Mouse (Mus musculus): ENCODE measurements around the gene Ly6g6e.
A peak's percentile ranks its signal among the peaks of the same experiment; 100 is the strongest.

The Ly6g6e gene

DNA sequence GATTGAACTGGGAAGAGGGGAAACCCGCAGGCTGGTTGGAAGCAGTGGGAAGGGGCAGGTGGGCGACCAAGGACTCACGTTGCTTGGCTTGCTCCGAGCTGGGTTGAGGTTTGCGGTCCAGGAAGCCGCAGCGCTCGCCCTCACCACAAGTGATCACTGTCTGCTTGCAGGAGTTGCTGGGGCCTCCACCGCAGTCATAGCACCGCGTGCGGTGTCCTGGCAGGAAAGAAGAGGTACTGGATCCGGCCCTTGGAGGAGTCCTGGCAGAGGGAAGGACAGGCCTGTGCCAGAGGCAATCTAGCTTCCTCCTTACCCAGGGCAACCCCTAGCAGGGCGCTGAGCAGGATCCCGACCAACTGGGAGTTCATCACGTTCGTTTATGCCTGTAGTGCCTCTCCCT lies 2.6 kb upstream of the Ly6g6e start:
- DNase-seq (ENCODE audit: low spot score), result no peak

DNA sequence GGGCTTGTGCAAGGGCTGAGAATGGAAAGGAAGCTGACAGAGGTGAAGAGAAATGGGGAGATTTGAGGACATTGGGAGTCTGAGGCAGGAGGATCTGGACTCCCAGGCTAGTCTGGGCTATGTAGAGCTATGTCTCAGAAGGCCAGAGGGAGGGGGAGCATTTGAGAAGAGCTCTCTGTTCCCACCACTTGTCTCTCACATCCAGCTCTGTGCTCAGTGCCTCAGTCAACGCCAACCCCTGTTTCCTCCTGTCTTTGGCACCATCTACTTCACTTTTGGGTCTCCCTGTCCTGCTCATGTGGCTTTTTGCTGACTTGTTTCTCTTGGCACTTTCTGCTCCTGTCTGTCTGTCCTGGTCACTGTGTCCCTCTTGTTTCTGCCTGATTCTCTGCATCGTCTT lies 583 bp downstream of the Ly6g6e start:
- no peak for DNase-seq (ENCODE audit: low spot score)

DNA sequence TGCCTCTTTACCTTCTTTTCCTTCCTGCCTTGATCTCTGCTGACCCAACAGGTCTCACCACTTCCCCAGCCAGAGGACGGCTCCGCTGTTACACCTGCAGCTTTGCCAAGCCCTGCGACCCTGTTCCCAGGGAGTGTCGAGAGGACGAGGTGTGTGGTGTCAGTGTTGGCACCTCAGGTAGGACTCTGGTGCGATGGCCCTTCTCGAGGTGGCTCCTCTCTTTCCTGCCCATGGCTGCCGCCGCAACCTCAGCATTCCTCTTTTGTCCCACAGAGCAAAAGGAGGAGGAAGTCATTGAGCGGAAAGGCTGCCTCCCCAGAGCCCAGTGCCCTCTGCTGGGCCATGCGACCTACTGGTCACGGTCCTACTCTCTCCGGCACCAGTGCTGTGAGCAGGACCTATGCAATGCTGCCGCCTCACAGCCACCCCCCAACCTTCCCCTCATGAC lies 1.1 kb downstream of the Ly6g6e start, which contains the start of gene Ly6g6d:
Gene Ly6g6d, minus strand, starts transcription at position 280 of the 448 bp plus-strand sequence.
- DNase-seq (ENCODE audit: low spot score), result no peak

DNA sequence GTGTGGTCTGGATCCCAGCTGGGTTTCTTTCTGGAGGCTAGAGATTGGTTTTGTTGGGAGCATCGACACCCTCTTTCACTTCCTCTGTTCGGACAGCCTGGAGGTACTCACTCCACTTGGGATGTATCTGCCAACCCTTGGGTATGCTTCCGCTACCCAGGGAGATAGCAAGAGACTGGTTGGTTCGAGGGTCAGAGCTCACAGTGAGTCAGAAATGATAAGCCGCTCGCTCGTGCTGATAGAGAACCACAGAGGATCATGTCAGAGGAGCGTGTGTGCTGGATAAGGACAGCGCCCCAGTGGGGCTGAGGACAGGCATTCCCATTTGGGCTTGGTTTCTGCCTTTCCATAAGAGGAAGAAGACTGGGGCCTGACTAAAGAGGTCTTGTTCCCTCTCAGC lies 3.1 kb downstream of the Ly6g6e start:
- no peak for DNase-seq (ENCODE audit: low spot score)

DNA sequence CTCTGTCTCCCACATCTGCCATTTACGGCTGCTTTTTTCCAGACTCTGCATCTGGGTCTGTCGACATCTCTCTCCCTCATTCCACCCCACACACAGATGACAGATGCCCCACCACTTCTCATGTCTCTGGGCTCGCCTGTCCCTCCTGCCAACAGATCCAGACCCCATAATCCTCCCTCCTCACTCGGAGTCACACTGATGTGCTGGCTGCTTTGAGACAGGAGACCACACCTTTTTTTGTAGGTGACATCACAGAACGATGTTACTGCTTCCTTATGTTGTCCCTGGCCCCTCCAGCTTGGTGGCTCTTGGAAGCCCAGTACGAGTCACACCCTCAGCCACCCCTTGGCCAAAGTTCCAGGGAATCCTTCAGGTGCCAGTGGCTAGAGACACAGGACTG lies 3.5 kb downstream of the Ly6g6e start:
- no peak for DNase-seq (ENCODE audit: low spot score)

DNA sequence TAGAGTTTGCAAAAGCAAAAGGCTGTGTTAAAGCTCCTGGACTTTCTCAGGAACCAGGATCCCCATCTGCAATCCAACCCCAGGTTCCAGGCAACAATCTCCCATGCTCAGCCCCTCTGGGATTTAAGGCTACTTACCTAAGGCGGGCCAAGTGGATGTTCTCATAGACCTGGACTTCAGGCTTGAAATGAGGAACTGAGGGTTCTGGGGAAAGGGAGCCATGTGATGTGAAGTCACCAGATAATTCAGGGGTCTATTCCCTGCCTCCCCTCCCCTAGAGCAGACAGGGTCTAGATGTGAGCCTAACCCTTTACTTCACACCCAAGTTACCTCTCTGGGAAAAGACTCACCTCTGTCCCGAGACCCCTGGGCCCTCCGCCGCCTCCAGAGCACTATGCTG lies 4.0 kb downstream of the Ly6g6e start:
- no peak for DNase-seq (ENCODE audit: low spot score)

DNA sequence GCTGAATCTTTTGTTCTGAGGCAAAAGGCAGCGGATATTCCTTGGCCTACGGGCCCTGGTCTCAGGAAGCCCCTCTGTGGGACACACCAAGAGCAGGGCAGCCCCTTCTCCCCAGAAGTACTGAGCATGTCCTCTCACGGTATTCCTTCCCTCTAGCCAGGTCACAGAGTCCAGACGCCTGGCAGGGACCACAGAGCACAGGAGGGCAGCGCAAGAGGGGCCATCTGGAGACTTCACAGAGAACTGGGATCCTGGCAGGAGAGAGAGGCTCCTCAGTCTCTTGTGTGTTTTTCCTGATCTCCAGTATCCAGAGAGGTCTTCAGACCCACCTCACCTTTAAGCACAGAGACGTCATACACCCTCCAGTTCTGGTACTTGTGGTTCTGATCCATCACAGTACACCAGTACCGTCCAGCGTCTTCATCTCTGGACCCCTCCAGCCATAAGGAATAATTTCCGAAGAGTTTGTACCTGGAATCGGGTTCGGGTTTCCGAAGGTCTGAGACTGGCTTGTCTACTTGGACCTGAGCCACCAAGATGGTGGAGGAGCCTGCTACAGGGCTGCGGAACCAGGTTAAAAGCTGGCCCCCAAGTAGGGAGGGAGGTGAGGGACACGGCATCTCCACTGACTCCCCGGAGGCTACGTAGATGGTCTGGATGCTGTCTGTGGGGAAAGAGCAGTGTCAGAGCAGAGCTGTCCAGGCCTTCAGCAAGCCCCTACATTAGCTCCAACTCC lies 6.3 kb downstream of the Ly6g6e start:
- DNase-seq (ENCODE audit: low spot score), result no peak

DNA sequence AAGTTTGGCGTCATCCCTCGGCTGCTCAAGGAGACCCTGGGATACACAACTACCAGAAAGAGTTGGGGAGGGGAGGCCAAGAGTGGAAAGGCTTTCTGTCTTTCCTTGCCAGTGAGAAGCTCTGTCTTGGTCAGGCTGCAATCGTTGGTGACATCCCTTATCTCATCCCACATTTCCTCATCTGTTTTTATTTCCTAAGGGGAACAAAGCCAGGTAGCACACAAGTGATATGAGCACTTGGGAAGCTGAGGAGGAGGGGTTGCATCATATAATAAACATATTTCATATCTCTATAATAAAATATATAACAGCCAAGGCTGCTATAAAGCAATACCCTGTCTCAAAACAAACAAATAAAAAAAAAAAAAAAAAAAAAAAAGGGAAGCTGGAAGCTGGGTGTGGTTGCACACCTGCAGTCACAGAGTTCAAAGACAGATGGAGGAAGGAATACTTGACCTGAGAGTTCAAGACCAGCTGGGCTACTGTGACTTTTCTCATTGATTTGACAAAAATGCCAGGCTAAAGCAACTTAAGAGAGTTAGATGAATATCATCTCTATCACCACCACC lies 7.3 kb downstream of the Ly6g6e start:
- DNase-seq (ENCODE audit: low spot score), result no peak

DNA sequence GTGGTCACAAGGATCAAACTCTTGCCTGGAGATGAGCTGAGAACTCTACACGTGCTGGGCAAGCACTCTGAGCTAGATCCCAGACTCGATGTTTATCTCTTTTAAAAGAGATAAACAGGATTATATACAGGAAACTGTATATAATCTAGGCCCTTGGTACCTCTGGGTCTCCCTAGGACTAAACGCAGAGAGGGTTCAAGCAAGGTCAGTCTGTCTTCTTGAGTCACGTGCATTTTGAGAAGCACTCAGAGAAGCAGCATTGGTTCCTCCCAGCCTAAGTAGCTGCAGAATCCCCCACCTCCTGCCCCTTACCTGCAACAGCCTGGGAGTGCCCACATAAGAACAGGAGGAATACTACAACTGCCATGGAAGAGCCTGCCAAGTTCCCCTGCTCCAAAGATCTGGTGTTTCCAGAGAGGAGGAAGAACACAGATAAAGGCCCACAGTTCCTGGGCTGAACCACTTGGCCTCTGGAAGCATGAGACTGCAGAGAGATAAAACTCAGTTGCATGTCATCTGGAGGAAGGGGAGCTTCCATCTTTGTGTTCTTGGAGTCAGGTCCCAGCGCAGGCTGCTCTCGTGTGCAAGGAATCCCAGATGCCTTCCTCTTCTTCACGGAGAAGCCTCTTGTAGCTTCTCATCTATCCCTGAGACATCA lies 8.6 kb downstream of the Ly6g6e start, which contains the start of gene Ly6g6f:
Gene Ly6g6f, minus strand, starts transcription at position 403 of the 658 bp plus-strand sequence.
- no peak for DNase-seq (ENCODE audit: low spot score)

DNA sequence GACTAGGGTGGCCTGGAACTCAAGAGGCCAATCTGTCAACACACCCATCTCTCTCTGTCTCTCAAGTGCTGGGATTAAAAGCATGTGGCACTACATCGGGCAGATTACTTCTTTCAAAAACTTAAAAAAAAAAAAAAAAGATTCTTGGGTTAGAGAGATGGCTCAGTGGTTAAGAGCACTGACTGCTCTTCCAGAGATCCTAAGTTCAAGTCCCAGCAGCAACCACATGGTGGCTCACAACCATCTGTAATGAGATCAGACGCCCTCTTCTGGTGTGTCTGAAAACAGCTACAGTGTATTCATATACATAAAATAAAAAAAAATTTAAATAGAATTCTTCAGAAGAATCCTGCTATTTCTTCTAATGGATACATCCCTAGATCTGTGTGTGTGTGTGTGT lies 11.4 kb downstream of the Ly6g6e start:
- peak; percentile 35 for DNase-seq (ENCODE audit: low spot score)

DNA sequence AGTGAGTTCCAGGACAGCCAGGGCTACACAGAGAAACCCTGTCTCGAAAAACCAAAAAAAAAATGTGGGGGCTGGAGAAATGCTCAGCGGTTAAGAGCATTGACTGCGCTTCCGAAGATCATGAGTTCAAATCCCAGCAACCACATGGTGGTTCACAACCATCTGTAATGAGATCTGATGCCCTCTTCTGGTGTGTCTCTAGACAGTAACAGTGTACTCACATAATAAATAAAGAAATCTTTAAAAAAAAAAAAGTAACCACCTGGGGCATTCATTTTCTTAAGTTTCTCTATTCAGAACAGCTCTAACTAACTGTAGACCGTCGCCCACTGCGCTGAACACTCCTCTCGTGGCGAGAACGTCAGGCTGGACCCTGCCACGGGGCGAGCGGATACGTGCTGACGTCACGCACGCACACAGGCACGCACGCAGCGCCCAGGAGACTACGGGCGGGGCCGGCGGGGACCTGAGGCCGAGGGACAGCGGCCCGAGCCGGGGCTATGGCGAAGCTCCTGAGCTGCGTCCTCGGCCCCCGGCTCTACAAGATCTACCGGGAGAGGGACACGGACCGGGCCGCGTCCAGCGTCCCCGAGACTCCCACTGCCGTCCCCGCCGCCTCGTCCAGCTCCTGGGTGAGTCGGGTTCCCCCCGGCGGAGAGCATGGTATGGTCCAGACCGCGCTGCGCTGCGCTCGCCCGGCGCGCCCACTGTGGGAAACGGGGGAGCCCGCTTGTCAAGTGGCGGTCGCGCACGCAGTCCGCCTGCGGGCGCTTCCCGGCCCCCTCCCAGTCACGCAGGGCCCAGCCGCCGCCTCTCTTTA lies 12.3 kb downstream of the Ly6g6e start, which contains the start of gene Abhd16a:
Gene Abhd16a, plus strand, starts transcription at position 439 of the 820 bp plus-strand sequence.
- peak; percentile 93 for DNase-seq (ENCODE audit: low spot score)

DNA sequence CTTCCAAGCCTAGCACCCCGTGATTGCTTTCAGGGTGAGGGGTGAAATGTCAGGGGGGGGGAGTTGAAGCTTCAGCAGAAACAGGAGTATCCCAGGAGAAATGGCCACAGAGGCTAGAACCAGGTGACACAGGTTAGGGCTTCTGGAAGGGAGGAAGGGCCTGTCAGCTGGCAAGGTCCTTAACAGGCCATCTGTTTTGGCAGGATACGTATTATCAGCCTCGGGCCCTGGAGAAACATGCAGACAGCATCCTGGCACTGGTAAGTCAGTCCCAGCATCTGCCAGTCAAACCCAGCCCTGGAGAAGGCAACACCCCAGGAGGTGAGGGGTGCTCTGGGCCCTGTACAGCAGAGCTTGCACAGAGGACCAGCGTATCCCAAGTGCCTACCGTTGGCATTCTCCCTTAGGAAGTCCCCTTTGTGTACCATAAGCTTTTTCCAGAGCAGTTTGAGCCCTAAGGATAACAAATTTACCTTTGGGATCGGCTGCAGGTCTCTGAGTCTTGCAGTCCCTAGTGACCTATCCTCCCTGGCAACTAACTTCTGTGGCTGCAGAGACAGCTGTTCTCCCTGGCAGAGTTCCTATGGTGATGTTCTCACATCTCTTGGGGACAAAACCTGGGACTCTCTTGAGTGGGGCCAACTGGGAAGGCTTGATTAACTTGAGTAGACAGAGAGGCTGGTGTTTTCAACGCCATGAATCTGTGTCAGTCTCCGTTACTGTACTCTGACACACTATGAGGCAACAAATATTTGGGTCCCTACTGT lies 13.6 kb downstream of the Ly6g6e start:
- DNase-seq (ENCODE audit: low spot score), result peak; percentile 80

DNA sequence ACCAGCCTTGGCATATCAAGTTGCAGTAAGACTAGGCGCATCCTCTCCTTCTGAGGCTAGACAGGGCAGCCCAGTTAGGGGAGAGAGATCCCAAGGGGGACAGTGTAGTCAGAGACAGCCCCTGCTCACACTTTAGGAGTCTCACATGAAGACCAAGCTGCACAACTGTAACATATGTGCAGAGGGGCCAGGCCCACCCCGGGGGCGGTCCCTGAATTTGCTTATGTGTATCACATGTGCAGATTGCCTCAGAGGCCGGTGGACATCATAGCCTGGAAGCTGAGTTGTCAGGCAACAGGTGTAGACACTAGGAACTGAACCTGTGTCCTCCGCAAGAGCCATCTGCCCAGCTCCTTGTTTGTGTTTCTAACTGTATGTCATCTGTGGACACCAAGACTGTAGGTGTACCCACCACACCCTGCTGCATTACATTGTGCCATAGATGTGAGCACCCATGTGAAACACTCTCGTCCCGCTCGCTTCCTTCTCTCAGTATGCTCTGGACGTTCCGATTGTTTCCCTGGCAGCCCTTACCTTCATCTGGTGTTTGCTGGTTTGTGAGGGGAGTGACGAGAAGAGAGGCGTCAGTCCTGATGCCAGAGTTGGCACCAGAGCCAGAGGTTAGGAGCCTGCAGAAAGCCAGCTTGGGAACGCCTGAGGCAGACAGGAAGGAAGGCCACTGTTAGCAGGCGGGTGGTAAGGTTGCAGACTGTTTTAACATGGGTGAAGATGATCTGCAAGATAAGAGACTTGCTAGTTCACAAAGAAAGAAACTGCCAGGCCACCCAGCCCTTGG lies 15.9 kb downstream of the Ly6g6e start:
- no peak for DNase-seq (ENCODE audit: low spot score)

DNA sequence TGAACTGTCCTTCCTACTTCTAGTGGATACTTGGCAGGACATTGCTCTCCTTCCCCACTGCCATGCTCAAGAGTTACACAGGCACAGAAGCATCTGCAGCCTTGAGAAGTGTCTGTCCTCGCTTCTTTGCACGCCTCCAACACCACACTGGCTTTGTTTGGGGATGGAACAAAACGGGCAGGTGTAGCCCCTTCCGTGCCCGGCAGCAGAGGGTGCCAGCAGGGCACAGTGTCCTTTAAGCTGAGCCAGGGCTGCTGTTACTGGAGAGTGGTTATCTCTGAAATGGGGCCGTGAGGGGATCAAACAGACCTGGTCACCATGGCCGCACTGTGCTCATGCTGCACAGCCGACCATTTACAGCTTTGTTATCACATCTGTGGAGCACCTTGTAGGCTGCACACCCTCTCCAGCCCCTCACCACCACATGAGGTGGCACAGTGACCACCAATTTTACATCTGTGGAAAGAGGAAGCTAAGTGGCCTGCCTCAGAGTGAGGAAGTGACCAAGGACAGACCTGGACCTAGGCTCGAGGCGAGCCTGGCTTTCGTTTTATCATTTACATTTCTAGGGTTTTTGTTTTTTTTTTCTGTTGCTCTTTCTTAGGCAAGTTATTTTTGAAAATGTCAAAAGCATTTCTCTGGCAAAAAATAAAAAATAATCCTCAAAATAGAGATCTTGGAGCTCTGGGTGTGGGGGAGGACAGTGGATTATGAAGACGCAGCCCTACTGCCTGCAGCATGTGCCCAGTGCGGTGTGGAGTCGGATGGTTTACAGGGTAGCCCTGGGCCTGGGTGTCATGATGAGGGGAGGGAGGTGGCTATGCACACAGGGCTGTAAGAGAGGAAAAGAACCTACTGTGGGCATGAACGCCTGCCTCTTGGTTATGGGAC lies 18.0 kb downstream of the Ly6g6e start:
- DNase-seq (ENCODE audit: low spot score), result no peak

DNA sequence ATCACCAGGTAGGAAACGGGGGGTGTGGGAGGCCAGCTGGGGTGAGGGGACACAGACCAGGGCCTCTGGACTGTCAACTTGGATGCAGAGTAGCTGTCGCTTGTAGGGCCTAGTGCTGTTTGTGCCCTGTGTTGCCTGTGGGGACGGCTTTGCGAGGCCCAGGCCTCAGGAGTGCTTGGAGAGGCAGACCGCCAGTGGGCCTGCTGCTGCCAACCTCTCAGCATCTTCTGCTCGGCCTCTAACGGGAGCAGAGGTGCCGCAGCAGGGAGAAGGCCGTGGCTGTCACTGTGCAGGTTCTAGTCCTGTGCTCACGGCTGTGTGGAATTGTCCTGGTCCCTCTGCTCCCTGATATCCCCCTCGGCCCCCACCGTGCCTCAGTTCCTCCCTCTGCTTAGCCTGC lies 19.9 kb downstream of the Ly6g6e start:
- DNase-seq (ENCODE audit: low spot score), result no peak

DNA sequence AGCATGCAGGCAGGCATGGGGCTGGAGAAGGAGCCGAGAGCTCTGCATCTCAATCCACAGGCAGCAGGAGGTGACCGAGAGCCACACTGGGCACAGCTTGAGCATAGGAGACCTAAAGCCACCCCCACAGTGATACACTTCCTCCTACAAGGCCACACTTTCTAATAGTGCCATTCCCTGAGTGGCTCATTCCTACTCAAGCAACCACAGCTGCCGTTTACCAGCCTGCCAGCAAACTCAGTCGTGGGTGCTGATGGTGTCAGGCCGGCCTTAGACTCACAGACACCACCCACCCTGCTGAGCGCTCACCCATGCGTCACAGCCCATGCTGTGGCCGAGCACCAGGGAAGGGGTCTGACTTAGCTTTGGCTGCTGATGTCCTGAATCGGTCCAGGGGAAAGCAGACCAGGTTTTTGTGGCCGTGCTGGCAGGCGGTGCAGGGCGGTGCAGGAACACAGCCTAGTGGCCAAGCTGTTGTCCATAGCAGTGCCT lies 20.5 kb downstream of the Ly6g6e start:
- no peak for DNase-seq (ENCODE audit: low spot score)

DNA sequence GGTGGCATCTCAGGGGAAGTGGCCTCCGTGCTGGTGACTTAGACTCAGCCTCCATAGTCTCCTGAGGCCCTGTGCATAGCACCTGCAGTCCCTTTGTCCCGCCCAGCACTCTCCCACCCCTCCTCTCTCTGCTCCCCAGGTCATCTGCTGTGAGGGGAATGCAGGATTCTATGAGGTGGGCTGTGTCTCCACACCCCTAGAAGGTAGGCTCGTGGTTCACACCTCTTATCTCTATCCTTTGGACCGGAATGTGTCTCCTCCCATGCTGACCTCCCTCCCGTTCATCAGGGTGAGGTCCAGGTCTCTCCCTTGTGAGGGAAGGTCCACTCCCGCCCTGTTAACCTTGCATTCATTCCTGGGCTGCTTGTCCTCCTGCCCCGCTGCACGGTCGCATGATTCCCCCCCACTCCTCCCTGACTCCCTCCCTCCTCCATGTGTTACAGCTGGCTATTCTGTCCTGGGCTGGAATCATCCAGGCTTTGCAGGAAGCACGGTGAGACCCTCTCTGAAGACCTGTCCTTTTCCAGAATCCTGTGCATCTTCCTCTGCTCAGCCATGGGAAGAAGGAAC lies 23.6 kb downstream of the Ly6g6e start:
- DNase-seq (ENCODE audit: low spot score), result no peak

DNA sequence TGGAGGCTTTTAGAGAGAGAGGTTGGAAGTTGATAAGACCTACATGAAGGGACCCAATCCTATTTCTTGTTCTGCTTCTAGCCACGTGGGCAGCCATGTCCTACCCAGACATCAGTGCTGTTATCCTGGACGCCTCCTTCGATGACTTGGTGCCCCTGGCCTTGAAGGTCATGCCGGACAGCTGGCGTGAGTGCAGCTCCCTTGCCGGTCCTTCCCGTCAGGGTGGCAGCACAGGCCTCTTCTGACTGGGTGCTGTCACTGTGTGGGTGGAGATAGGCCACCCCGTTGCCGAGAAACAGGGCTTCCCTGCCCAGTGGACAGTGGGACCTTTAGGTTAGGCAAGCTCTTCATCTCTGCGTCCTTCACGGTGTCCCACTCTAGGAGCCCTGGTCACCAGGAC lies 24.5 kb downstream of the Ly6g6e start:
- DNase-seq (ENCODE audit: low spot score), result no peak

DNA sequence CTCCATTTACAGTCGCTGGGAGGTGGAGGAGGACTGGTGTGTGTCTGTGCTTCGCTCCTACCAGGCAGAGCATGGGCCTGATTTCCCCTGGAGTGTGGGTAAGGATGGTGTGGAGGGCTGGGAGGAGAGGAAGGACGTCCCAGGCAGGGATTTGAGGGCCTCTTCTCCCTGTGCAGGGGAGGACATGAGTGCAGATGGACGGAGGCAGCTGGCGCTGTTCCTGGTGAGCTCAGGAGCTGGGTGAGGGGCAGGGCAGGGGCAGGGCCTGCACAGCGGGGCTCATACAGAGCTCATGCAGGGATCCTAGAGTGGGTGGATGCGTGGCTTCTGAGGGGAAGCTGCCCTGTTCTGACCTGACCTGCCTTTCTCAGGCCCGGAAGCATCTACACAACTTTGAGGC lies 25.6 kb downstream of the Ly6g6e start:
- no peak for DNase-seq (ENCODE audit: low spot score)
